Mouse (Mus musculus) leukemia stem cell, adult 10-12 weeks (primary cell): ENCODE data around the gene Myzap. TPM values are rescaled to one million over a fixed set of nuclear protein-coding genes. Genes with fewer than 3 reads are reported as not detected.

Experiments
- polyA plus RNA-seq: library from polyadenylated mRNA; stranded (reverse); fragments of >175 nt; gene quantifications from 2 replicates; pipeline ENCODE4 v1.2.3, GENCODE M21; 2012; ENCODE audit warnings: low replicate concordance

Gene Myzap
- 0.15 TPM in 1 of 2 replicates, not detected in the other for polyA plus RNA-seq

GRCm38 (mm10) chr9:71591938-71592548, at the start of gene Myzap:
Gene Myzap (minus strand): TSS chr9:71592360.

GRCm38 (mm10) chr9:71485475-71486094, 106.6 kb downstream of the Myzap start, which contains the start of gene Polr2m:
Gene Polr2m (minus strand): TSS chr9:71485935.

Other genes with a start within 250 kb of the Myzap start
- 426 and 483 TPM in 2 replicates for gene Polr2m, start 106.4 kb downstream of the Myzap start, polyA plus RNA-seq
- gene Cgnl1, start 179.2 kb upstream of the Myzap start, polyA plus RNA-seq: 0.98 and 0.99 TPM in 2 replicates